Mouse (Mus musculus): ENCODE data around the gene Tas2r135. TPM values are rescaled to one million over a fixed set of nuclear protein-coding genes. Genes with fewer than 3 reads are reported as not detected.

Tas2r135 gene
- total and polyA plus RNA-seq, 3 experiments: not detected

- no peak within 1 kb of the TSS for H3K9ac ChIP-seq (ENCODE audit: control insufficient read depth, low read depth, low read length, poor library complexity, severe bottlenecking)
- H3K9me3 ChIP-seq (replicated peaks; ENCODE audit: insufficient read depth, low read length): no peaks in the 10 kb centered on the region
- peaks cover 2 to 11% of the 10 kb centered on the region in 2 experiments; a peak in 3 of 4 replicates for H3K4me1 ChIP-seq (ENCODE audit: control insufficient read depth in 1 of 2, insufficient read depth in 2 of 2, low read length in 2 of 2)
- peaks cover 0 to 11% of the 10 kb centered on the region in 2 experiments; a peak in 2 of 4 replicates for H3K36me3 ChIP-seq (ENCODE audit: control insufficient read depth in 1 of 2, insufficient read depth in 2 of 2, low read length in 2 of 2)
- peaks cover 0 to 2% of the 10 kb centered on the region in 2 experiments; a peak in 1 of 4 replicates for H3K27me3 ChIP-seq (ENCODE audit: control insufficient read depth in 1 of 2, insufficient read depth in 2 of 2, low read length in 2 of 2)
- no peaks in the 10 kb centered on the region for H3K79me2 ChIP-seq (ENCODE audit: control insufficient read depth, insufficient read depth, low read length, poor library complexity)
- no peak within 1 kb of the TSS for H3K27ac ChIP-seq (ENCODE audit: control insufficient read depth, low read depth, low read length)
- TF ChIP-seq POLR2A (IDR thresholded peaks at IDR 0.05; ENCODE audit: control insufficient read depth in 1 of 2, insufficient read depth in 1 of 2, low read depth in 1 of 2, low read length in 2 of 2, poor library complexity in 1 of 2): no peak
- no peak for TF ChIP-seq GATA1 (IDR thresholded peaks at IDR 0.05; ENCODE audit: low read depth, low read length)
- no peak for TF ChIP-seq GABPA (IDR thresholded peaks at IDR 0.05; ENCODE audit: low read depth, low read length)
- no peak for TF ChIP-seq ZC3H11A (IDR thresholded peaks at IDR 0.05; ENCODE audit: low read depth, low read length)
- no peak for TF ChIP-seq E2F4 (IDR thresholded peaks at IDR 0.05; ENCODE audit: borderline replicate concordance, low read depth, low read length)
- no peak for TF ChIP-seq TAL1 (IDR thresholded peaks at IDR 0.05; ENCODE audit: low read length)
- TF ChIP-seq EP300 (IDR thresholded peaks at IDR 0.05; ENCODE audit: low read depth in 1 of 2, low read length in 2 of 2): no peak
- TF ChIP-seq MYB (IDR thresholded peaks at IDR 0.05; ENCODE audit: low read depth, low read length): no peak
- TF ChIP-seq TBP (IDR thresholded peaks at IDR 0.05; ENCODE audit: low read depth, low read length): no peak
- TF ChIP-seq RCOR1 (IDR thresholded peaks at IDR 0.05; ENCODE audit: low read depth, low read length): no peak
- no peak within 1 kb of the TSS for H3K4me3 ChIP-seq (ENCODE audit: control insufficient read depth in 1 of 2, insufficient read depth in 1 of 2, low read depth in 2 of 2, low read length in 2 of 2)
- DNase-seq (ENCODE audit: low read depth, low spot score): no peak
Observed at GRCm38 (mm10) chr6:42399938-42400337, 5.3 kb upstream of the Tas2r135 start, which contains the start of gene Tas2r143. Gene Tas2r143, plus strand, starts transcription at chr6:42400238.

DNA sequence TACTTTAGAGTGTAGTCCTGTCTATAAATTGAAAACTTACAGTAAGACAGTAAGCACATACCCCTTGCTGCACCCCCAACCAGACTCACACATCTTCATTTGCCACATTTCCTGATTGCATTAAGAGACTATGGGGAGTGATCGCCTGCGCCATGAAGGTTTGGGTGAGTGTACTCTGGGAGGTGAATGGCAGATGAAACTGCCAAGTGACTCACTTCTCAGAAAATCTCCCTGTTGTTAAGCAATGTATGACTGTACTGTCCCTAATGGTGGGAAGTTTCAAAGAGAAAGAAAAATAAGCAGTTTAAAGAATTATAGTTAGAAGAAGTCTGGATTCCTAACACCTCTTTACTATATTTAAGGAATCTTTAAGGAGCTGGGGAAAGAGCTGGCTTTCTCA lies 14.2 kb downstream of the Tas2r135 start:
- Histone ChIP-seq H3K27me3 (ENCODE audit: control insufficient read depth in 1 of 2, insufficient read depth in 2 of 2, low read length in 2 of 2) (no peaks in the 10 kb centered on the region), H3K36me3 (ENCODE audit: control insufficient read depth in 1 of 2, insufficient read depth in 2 of 2, low read length in 2 of 2) (no peaks in the 10 kb centered on the region), H3K27ac (ENCODE audit: control insufficient read depth, low read depth, low read length) (no peak overlapping the region), H3K79me2 (ENCODE audit: control insufficient read depth, insufficient read depth, low read length, poor library complexity) (no peaks in the 10 kb centered on the region), H3K9me3 (replicated peaks; ENCODE audit: insufficient read depth, low read length) (no peaks in the 10 kb centered on the region), H3K4me3 (ENCODE audit: control insufficient read depth in 1 of 2, insufficient read depth in 1 of 2, low read depth in 2 of 2, low read length in 2 of 2) (no peak overlapping the region), H3K4me1 (ENCODE audit: control insufficient read depth in 1 of 2, insufficient read depth in 2 of 2, low read length in 2 of 2) (no peaks in the 10 kb centered on the region), H3K9ac (ENCODE audit: control insufficient read depth, low read depth, low read length, poor library complexity, severe bottlenecking) (no peak overlapping the region)
- no peak for DNase-seq (ENCODE audit: low read depth, low spot score)
- TF ChIP-seq POLR2AphosphoS5 (IDR thresholded peaks at IDR 0.05; ENCODE audit: borderline replicate concordance, low read depth, low read length): no peak
- TF ChIP-seq CTCF (IDR thresholded peaks at IDR 0.05 in 2 of 3, conservative IDR thresholded peaks at IDR 0.05 in 1 of 3; ENCODE audit: control insufficient read depth in 1 of 3, insufficient read depth in 1 of 3, low read depth in 2 of 3, low read length in 3 of 3, poor library complexity in 1 of 3, severe bottlenecking in 1 of 3): no peak
- TF ChIP-seq JUND (IDR thresholded peaks at IDR 0.05; ENCODE audit: low read depth, low read length): no peak
- TF ChIP-seq SMC3 (IDR thresholded peaks at IDR 0.05; ENCODE audit: low read depth, low read length): no peak
- TF ChIP-seq USF1 (IDR thresholded peaks at IDR 0.05; ENCODE audit: low read depth, low read length): no peak
- TF ChIP-seq TCF12 (IDR thresholded peaks at IDR 0.05; ENCODE audit: low read depth, low read length): no peak
- TF ChIP-seq ZNF384 (IDR thresholded peaks at IDR 0.05; ENCODE audit: low read depth, low read length): no peak
- TF ChIP-seq ZC3H11A (IDR thresholded peaks at IDR 0.05; ENCODE audit: low read depth, low read length): no peak
- TF ChIP-seq CHD1 (IDR thresholded peaks at IDR 0.05; ENCODE audit: low read depth, low read length): no peak
- no peak for TF ChIP-seq EP300 (IDR thresholded peaks at IDR 0.05; ENCODE audit: low read depth in 1 of 2, low read length in 2 of 2)
- no peak for TF ChIP-seq MAFK (IDR thresholded peaks at IDR 0.05; ENCODE audit: borderline replicate concordance, low read depth, low read length)
- no peak for TF ChIP-seq TBP (IDR thresholded peaks at IDR 0.05; ENCODE audit: low read depth, low read length)
- TF ChIP-seq BHLHE40 (IDR thresholded peaks at IDR 0.05; ENCODE audit: borderline replicate concordance, low read depth, low read length): no peak
- TF ChIP-seq GABPA (IDR thresholded peaks at IDR 0.05; ENCODE audit: low read depth, low read length): no peak
- TF ChIP-seq TAL1 (IDR thresholded peaks at IDR 0.05; ENCODE audit: low read length): no peak
- TF ChIP-seq MYC (IDR thresholded peaks at IDR 0.05; ENCODE audit: low read depth, low read length): no peak
- TF ChIP-seq CHD2 (IDR thresholded peaks at IDR 0.05; ENCODE audit: low read length): no peak
